Mouse (Mus musculus) brown adipose tissue, adult 24 weeks (tissue): ENCODE measurements around the gene Gzmm. TPM values are rescaled to one million over a fixed set of nuclear protein-coding genes. Genes with fewer than 3 reads are reported as not detected.

ENCODE experiments used
- H3K27ac ChIP-seq: fragments of 200-500 bp; replicated peaks from 2 replicates; pipeline ENCODE4 v1.5.1; 2012; ENCODE audit warnings: low read depth, mild to moderate bottlenecking, low read length
- H3K4me1 ChIP-seq: fragments of 200-500 bp; 2 replicates; pipeline ENCODE4 v1.6.1; 2012; ENCODE audit warnings: low read length, mixed read lengths; ENCODE audit not compliant: control insufficient read depth, insufficient read depth, insufficient read length
- H3K4me3 ChIP-seq: fragments of 200-500 bp; 2 replicates; pipeline ENCODE4 v1.5.1; 2012; ENCODE audit warnings: low read depth, mild to moderate bottlenecking, low read length, moderate library complexity; ENCODE audit not compliant: insufficient read depth
- polyA plus RNA-seq: library from polyadenylated mRNA; stranded (reverse); fragments of >200 nt; gene quantifications from 2 replicates; pipeline ENCODE4 v1.2.4, GENCODE M21; 2012; ENCODE audit not compliant: missing spikeins, insufficient read depth, insufficient read length

Gzmm gene
- polyA plus RNA-seq, 1 experiment: not detected

GRCm38 (mm10) chr10:79704065-79704969 is 15.5 kb downstream of the Gzmm start, which contains the start of gene Bsg:
Gene Bsg, plus strand, starts transcription at chr10:79704491.
- Histone ChIP-seq H3K27ac (peak within 1 kb of the TSS; percentile 89), H3K4me1 (peaks cover 30% of the 10 kb centered on the region), H3K4me3 (peak within 1 kb of the TSS; percentile 97)

DNA sequence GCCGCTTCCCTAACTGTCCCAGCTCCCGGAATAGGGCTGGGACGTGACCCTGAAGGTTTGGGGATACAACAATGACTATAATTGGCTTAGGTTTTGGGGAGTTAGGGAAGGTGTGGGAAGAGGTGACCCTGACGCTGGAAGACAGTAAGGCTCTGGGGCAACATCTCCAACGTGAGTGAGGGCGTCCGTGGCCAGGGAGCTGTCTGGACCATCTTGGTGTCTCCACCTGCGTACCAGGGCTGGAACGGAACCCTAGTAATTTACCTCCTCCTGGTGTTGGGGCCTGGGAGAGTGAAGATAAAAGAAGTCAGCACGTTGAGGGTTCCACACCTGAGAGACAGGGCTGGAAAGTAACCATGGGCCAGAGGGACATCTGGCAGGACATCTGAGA is 16.1 kb downstream of the Gzmm start:
- peaks cover 30% of the 10 kb centered on the region for H3K4me1 ChIP-seq
- peak overlapping the region; percentile 97 for H3K4me3 ChIP-seq
- H3K27ac ChIP-seq: peak overlapping the region; percentile 89

- Histone ChIP-seq H3K27ac (peak overlapping the region; percentile 14; the same call in 1 of the 2 replicates), H3K4me1 (peaks cover 28% of the 10 kb centered on the region), H3K4me3 (peak overlapping the region; percentile 97)
Observed at GRCm38 (mm10) chr10:79705951-79706350, 17.1 kb downstream of the Gzmm start.

- H3K27ac ChIP-seq: peak overlapping the region; percentile 14; the same call in 1 of the 2 replicates
- H3K4me3 ChIP-seq: peak overlapping the region; percentile 97
- peaks cover 24% of the 10 kb centered on the region for H3K4me1 ChIP-seq
Observed at GRCm38 (mm10) chr10:79706406-79707094, 17.7 kb downstream of the Gzmm start.

GRCm38 (mm10) chr10:79707162-79707561 is 18.3 kb downstream of the Gzmm start:
- no peak overlapping the region for H3K27ac ChIP-seq
- H3K4me1 ChIP-seq: peaks cover 24% of the 10 kb centered on the region
- no peak overlapping the region for H3K4me3 ChIP-seq

- Histone ChIP-seq H3K4me1 (peaks cover 24% of the 10 kb centered on the region), H3K4me3 (no peak overlapping the region), H3K27ac (no peak overlapping the region)
Observed at GRCm38 (mm10) chr10:79707759-79708158, 18.9 kb downstream of the Gzmm start.

- Histone ChIP-seq H3K4me3 (no peak overlapping the region), H3K4me1 (peaks cover 24% of the 10 kb centered on the region), H3K27ac (no peak overlapping the region)
Observed at GRCm38 (mm10) chr10:79708668-79709067, 19.8 kb downstream of the Gzmm start.

GRCm38 (mm10) chr10:79709307-79709706 is 20.5 kb downstream of the Gzmm start:
- no peak overlapping the region for H3K27ac ChIP-seq
- no peak overlapping the region for H3K4me3 ChIP-seq
- peaks cover 24% of the 10 kb centered on the region for H3K4me1 ChIP-seq

- H3K4me3 ChIP-seq: no peak overlapping the region
- peaks cover 7% of the 10 kb centered on the region for H3K4me1 ChIP-seq
- no peak overlapping the region for H3K27ac ChIP-seq
Observed at GRCm38 (mm10) chr10:79712029-79712428, 23.2 kb downstream of the Gzmm start.

- H3K4me1 ChIP-seq: peaks cover 2% of the 10 kb centered on the region
- no peak overlapping the region for H3K4me3 ChIP-seq
- H3K27ac ChIP-seq: no peak overlapping the region
Observed at GRCm38 (mm10) chr10:79712499-79713126, 23.8 kb downstream of the Gzmm start.

DNA sequence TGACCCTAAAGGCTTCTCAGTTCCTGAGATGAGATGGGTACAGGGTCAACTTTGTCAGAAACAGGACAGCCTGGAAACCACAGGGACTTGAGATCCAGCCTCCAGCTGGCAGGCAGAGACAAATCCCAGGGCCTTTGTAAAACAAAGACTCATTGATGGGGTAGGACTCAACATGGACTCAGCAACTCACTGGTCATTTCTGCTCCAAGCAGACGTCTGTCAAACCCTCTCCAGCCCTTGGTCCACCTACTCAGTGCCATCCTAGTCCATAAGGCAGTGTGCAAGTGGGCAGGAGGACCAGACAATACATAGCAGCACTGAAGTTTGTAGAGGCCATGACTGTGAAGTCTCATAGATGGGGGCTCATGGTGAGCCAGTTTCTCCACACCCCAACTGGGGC is 24.3 kb downstream of the Gzmm start:
- Histone ChIP-seq H3K4me3 (no peak overlapping the region), H3K27ac (no peak overlapping the region), H3K4me1 (peaks cover 3% of the 10 kb centered on the region; the same call in 1 of the 2 replicates)

- peaks cover 3% of the 10 kb centered on the region; the same call in 1 of the 2 replicates for H3K4me1 ChIP-seq
- no peak overlapping the region for H3K27ac ChIP-seq
- no peak overlapping the region for H3K4me3 ChIP-seq
Observed at GRCm38 (mm10) chr10:79714996-79715395, 26.2 kb downstream of the Gzmm start.

- Histone ChIP-seq H3K27ac (no peak within 1 kb of the TSS), H3K4me1 (peaks cover 3% of the 10 kb centered on the region; the same call in 1 of the 2 replicates), H3K4me3 (peak within 1 kb of the TSS; percentile 53)
Observed at GRCm38 (mm10) chr10:79716254-79716987, 27.6 kb downstream of the Gzmm start, which contains the start of gene Hcn2. Gene Hcn2, plus strand, starts transcription at chr10:79716634.

DNA sequence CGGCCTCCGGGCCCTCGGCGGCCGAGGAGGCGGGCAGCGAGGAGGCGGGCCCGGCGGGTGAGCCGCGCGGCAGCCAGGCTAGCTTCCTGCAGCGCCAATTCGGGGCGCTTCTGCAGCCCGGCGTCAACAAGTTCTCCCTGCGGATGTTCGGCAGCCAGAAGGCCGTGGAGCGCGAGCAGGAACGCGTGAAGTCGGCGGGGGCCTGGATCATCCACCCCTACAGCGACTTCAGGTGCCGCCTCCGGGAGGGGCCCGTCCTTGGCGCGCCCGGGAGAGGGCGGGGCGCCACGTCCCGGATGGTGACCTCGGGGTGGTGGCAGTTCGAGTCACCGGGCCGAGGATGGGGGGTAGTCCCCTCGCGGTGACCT is 28.2 kb downstream of the Gzmm start:
- Histone ChIP-seq H3K27ac (no peak overlapping the region), H3K4me3 (peak overlapping the region; percentile 53), H3K4me1 (peaks cover 3% of the 10 kb centered on the region; the same call in 1 of the 2 replicates)
